Mouse (Mus musculus): ENCODE measurements at regions not wholly inside any gene's neighbourhood (a gene's known extent, or its start where the extent isn't known, plus 50 kb on each side); places are given as distances from the start of the nearest gene placed in this dataset.

DNA sequence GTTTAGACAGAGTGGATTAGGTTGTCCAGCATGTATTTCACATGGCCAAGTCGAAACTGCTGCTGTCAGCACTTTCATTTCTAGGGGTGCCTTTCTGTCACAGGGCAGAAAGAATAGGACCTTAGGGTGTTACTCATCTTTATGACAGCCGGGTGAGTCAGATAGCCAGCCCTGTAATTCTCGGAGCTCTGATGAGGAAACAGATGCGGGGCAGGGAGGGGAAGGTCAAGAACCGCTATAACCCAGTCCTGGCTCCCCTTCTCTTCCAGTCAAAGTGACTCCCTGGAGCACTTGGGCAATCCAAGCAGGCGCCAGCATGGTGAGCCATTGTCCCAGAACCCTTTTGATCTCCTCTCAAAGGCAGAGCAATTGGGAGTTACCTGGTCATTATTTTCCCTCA is 69.4 kb upstream of the Jarid2 start:
- TF ChIP-seq CTCF (IDR thresholded peaks at IDR 0.05; ENCODE audit: borderline replicate concordance, insufficient read depth, low read depth, low read length) (no peak), POLR2A (IDR thresholded peaks at IDR 0.05; ENCODE audit: borderline replicate concordance, insufficient read depth, low read length) (no peak)

Data from cerebellum, adult 2 months (tissue).